In genomic region chr2:102957811-102958210, GRCm38 (mm10) we compare ENCODE assay signal across 21 mouse cellular contexts. TPM values are rescaled to one million over a fixed set of nuclear protein-coding genes. Genes with fewer than 3 reads are reported as not detected.
A peak's percentile ranks its signal among the peaks of the same experiment; 100 is the strongest.
DNase-seq lines count a peak whose midpoint lies in the region; ATAC-seq lines count a peak whose summit lies in the region.
"Had no signal": no experiment of that assay in that cellular context is flagged by ENCODE, and none has a peak within 500 bp of the region (broad histone marks: within the 10 kb centered on the region; RNA-seq: fewer than 3 reads in every experiment).

No protein-coding gene starts in this region.

- no peak overlapping the region for H3K9ac ChIP-seq in limb, embryonic 15.5 days
- H3K9ac ChIP-seq: forebrain, embryonic 12.5 days; forebrain, embryonic 15.5 days; heart, embryonic 13.5 days; hindbrain, embryonic 12.5 days; hindbrain, embryonic 15.5 days; intestine, embryonic 15.5 days had no signal

- no peak for DNase-seq in limb, embryonic 10.5 days (ENCODE audit: low spot score)
- DNase-seq in NIH3T3 (ENCODE audit: low read depth): peak; percentile 70
- DNase-seq in induced T-regulatory cell, adult 2 months (ENCODE audit: low read depth): peak; percentile 28
- no peak for DNase-seq in retina, postnatal 1 day
- DNase-seq in cerebellum, adult 8-10 months: no peak
- DNase-seq: adrenal gland, postnatal 10 days; adrenal gland, postnatal 36 days; cerebellum, adult 18-20 months; cerebellum, adult 9-11 months; cerebellum, postnatal 25 days; gastrocnemius, postnatal 25 days; heart, adult 2 months; kidney, adult 11 months had no signal

- 68% methylated on average over 5 of the region's 5 CpGs for WGBS in limb, embryonic 15.5 days
- 92% methylated on average over 5 of the region's 5 CpGs for WGBS in limb, embryonic 10.5 days

- H3K4me2 ChIP-seq in limb, embryonic 15.5 days: no peak overlapping the region
- H3K4me2 ChIP-seq: forebrain, embryonic 12.5 days; forebrain, embryonic 15.5 days; heart, embryonic 13.5 days; hindbrain, embryonic 12.5 days; hindbrain, embryonic 15.5 days; intestine, embryonic 15.5 days had no signal

- H3K9me3 ChIP-seq in limb, embryonic 15.5 days: no peaks in the 10 kb centered on the region
- H3K9me3 ChIP-seq in limb, embryonic 10.5 days (replicated peaks): no peaks in the 10 kb centered on the region
- H3K9me3 ChIP-seq: forebrain, embryonic 12.5 days; forebrain, embryonic 15.5 days; heart, embryonic 10.5 days; heart, embryonic 13.5 days; hindbrain, embryonic 12.5 days; hindbrain, embryonic 15.5 days; intestine, embryonic 15.5 days had no signal

- no peaks in the 10 kb centered on the region for H3K27me3 ChIP-seq in limb, embryonic 15.5 days
- H3K27me3 ChIP-seq in limb, embryonic 10.5 days (ENCODE audit: low read depth, poor library complexity, severe bottlenecking): no peaks in the 10 kb centered on the region
- H3K27me3 ChIP-seq: forebrain, embryonic 12.5 days; forebrain, embryonic 15.5 days; heart, embryonic 13.5 days; hindbrain, embryonic 12.5 days; hindbrain, embryonic 15.5 days; intestine, embryonic 15.5 days had no signal

- ATAC-seq in limb, embryonic 15.5 days (ENCODE audit: insufficient number of reproducible peaks, low FRiP score, low TSS enrichment, low read depth): no peak
- ATAC-seq: forebrain, embryonic 15.5 days; intestine, embryonic 15.5 days had no signal

- H3K36me3 ChIP-seq in limb, embryonic 15.5 days: no peaks in the 10 kb centered on the region
- H3K36me3 ChIP-seq in limb, embryonic 10.5 days: no peaks in the 10 kb centered on the region
- H3K36me3 ChIP-seq: forebrain, embryonic 12.5 days; forebrain, embryonic 15.5 days; heart, embryonic 10.5 days; heart, embryonic 13.5 days; hindbrain, embryonic 12.5 days; hindbrain, embryonic 15.5 days; intestine, embryonic 15.5 days had no signal

- peaks cover 10% of the 10 kb centered on the region for H3K4me1 ChIP-seq in limb, embryonic 15.5 days
- 0 out of 2 replicates have a peak, but pooled peaks cover 3% of the 10 kb centered on the region for H3K4me1 ChIP-seq in limb, embryonic 10.5 days
- H3K4me1 ChIP-seq: forebrain, embryonic 15.5 days; hindbrain, embryonic 12.5 days; hindbrain, embryonic 15.5 days; intestine, embryonic 15.5 days had no signal

- 0 out of 2 replicates have a peak overlapping the region, but pooled peaks have one; percentile 6 for H3K27ac ChIP-seq in limb, embryonic 15.5 days
- no peak overlapping the region for H3K27ac ChIP-seq in limb, embryonic 10.5 days
- H3K27ac ChIP-seq: forebrain, embryonic 12.5 days; forebrain, embryonic 15.5 days; heart, adult 2 months; heart, embryonic 13.5 days; hindbrain, embryonic 12.5 days; hindbrain, embryonic 15.5 days; intestine, embryonic 15.5 days had no signal

- no peak overlapping the region for H3K4me3 ChIP-seq in limb, embryonic 15.5 days
- no peak overlapping the region for H3K4me3 ChIP-seq in limb, embryonic 10.5 days
- H3K4me3 ChIP-seq: forebrain, embryonic 12.5 days; forebrain, embryonic 15.5 days; heart, adult 2 months; heart, embryonic 10.5 days; heart, embryonic 13.5 days; hindbrain, embryonic 12.5 days; hindbrain, embryonic 15.5 days; intestine, embryonic 15.5 days had no signal

RNA-seq across cellular contexts. Expression of gene Cd44, which starts 56.3 kb away (rescaled TPM):
- polyA plus RNA-seq in limb, embryonic 15.5 days (2015; fragmentation: Nextera tagmentation; extraction: Ambion mirVana): 50.2 and 63.0 TPM in 2 replicates
- polyA plus RNA-seq in limb, embryonic 10.5 days (2016; fragmentation: Nextera tagmentation; extraction: Ambion mirVana): 3.2 and 3.4 TPM in 2 replicates

Comparison
In these comparisons a context has a peak if more than half of its experiments do, and no peak if none do; other contexts are left out.
1. RNA of gene Cd44, which starts 56.3 kb away (polyA plus RNA-seq): 50.2 to 63.0 TPM in limb, embryonic 15.5 days; 3.2 to 3.4 TPM in limb, embryonic 10.5 days; every median in the first group is over 10 times any median in the second.
2. DNase-seq: peak in NIH3T3 (single experiment) and induced T-regulatory cell, adult 2 months (single experiment); none in limb, embryonic 10.5 days (single experiment), retina, postnatal 1 day (single experiment) and cerebellum, adult 8-10 months (single experiment).